Mouse (Mus musculus): Measurements from ENCODE around the gene Atxn10.
"Not testable (repeated sequence)": the region's sequence is repeated elsewhere in the genome, so short reads cannot be mapped to it uniquely, and the experiment has no call there.

Atxn10 gene

DNA sequence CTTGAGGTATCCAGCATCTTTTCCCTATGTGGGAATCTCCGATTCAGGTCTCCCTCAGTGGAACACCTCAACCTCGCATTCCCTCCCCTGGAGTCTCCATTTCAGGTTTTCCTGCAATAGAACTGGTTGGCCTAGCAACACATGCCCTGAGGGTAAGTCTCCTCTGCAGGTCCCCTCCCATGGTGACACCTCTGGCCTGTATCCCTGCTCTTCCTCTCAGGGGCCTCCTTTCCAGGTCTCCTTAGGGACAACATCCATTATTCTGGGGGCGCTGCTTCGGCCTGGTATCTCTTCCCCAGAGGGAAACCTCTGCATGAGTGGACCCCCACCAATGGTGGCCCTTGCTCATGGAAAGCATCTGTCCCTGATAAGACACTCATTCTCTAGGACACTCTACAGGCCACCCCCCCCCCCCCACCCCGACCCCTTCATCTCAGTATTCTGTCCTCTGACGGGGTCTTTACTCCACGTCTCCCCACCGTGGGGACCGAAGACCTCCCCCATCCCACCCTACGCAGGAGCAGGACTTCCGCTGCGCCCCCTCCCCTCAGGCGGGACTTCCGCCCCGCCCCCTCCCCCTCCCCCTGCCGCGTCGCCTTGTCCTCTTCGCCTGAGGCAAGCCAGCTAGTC, at the start of gene Atxn10:
TSS of gene Atxn10 (plus strand) at position 575 of the 630 bp plus-strand sequence.
- DNase-seq = peak; percentile 19

DNA sequence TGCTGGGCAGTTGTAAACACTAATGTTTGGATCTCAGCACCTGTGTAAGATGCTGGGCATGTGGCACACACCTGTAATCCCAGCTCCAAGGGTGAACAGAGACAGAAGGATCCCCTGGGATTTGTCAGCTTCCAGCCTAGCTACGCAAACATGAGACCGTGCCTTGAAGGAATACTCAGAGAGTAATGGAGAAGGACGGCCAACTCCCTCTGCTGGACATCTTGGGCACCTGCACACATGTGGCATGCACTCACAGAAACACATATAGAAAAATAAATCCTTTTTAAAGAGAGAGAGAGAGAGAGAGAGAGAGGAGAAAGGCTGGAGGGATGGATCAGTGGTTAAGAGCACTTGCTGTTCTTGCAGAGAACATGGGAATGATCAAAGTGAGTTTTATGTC, 41.4 kb upstream of the Atxn10 start:
- no peak for DNase-seq

DNA sequence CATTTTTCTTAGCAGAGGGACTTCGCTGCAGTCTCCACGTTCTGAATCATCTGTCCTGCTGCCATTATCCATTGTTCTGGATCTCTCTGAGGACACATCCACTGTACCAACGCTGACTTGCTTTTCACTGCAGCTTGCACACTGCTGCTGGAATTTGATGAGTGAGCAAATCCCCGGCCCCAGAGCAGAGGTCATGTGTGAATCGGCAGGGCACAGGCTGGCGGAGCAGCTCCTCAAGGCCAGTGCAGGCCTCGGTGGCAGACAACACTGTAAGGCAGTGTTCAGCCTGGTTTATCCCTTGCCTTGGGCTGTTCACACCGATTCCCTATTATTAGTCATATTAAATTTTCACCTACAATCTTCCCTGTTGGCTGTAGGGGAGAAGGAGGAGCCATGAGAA, 40.5 kb upstream of the Atxn10 start:
- DNase-seq = peak; percentile 68

DNA sequence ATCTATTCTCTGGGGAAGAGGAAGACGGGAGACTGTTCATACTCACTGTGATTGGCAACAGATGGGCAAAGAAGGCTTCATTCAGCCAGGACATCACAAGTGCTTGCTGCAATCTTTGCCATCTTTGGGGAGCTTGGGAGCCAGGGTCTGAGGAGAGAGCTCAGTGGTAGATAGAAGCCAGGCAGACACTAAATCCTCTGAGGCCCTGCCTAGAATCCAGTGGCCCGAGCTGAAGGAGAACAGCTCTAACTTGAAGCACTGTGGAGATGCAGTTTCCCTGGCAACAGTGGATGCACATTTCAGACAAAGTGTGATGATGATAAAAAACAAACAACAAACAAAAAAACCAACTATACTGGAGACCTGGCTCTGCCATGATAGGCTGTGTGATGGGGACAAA, 40.1 kb upstream of the Atxn10 start:
- no peak for DNase-seq

DNA sequence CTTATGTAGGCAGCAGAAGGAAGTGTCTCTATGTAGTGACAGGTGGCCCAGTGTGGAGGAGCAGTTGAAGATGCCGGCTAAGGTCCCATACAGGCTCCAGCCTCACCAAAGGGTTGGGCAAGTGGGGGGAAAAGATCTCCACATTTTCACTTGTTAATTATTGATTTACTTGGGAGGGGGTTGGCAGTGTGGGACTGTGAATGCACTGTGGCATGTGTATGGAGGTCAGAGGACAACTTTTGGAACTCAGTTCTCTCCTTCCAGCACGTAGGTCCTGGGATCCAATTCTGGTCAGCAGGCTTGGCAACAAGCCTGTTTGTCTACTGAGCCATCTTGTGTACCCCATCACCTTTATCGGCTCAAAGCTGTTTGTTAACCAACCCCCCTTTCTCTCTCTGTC, 39.5 kb upstream of the Atxn10 start:
- DNase-seq = peak; percentile 49

DNA sequence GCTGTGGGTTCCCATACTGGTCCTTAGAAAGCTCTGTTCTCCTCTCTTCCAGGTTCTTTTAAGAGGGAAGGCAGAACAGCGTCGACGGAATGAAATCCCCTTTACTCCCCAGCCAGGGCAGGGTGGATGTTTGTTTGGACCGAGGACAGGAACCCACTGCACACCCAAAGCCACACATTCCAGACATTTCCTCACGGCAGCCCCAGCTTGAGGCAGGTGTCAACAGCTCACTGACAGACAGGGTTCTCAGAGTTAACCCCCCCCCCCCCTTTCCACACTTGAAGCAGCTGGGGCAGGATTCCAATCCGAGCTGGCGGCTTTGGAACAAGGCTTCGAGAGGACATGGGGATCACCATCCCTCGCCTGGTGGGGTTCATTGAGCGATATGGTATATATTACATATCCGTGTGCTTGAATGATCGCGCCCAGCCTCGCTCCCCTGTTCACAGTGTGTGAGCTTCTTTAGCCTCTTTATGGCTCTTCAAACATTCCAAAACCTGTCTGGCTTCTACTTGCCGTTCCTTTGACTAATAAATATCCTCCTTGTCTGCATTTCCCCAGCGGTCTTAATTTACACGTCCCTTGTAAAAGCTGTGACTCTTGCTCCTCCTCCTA, 37.8 kb upstream of the Atxn10 start:
- DNase-seq = no peak

DNA sequence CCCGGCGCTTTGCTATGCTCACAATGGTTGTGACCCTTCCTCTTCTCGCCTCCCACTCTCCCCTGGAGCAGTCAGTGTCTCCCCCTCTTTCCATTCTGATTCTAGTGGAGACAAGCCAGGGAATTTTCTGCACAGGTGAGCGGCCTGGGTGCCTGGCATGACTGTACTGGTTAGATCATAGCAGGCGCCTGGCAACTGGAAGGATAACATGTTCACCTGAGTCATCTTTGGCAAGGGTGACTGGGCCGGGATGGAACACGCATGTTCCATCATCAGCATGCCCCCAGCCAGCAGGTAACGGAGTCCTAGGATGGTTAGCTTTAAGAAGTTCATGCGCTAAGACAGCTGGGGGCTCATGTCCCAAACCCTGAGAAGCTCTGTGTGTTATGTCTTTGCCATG, 37.1 kb upstream of the Atxn10 start:
- no peak for DNase-seq

DNA sequence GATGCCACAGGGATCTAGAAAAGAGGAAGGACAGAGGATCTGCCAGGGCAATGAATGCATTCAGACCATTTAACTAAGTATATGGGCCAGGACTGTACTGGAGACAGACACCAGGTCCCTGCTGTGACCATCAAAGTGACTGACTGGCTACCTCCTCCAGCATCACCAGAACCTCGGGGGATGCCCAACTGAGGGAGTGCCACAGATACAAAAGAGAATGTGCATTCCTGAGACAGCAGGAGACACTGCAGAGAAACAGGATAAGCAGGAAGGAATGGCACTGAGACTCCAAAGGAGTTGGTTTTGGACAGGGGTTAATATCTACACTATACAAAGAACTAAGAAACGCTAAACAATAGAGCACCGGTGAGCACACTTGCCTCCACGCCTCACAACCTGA, 32.8 kb upstream of the Atxn10 start:
- no peak for DNase-seq

DNA sequence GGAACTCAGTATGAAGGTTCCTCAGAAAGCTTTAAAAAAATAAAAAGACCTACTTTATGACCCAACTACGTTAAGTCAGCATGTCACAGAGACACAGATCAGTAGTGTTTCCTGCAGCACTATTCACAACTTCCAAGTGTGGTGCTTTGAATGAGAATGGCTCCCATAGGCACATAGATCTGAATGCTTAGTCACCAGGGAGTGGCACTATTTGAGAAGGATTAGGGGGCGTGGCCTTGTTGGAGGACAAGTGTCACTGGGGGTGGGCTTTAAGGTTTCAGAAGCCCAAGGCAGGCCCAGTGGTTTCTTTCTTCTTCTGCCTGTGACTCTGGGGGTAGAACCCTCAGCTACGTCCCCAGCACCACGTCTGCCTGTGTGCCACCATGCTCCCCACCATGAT, 32.1 kb upstream of the Atxn10 start:
- DNase-seq = no peak

DNA sequence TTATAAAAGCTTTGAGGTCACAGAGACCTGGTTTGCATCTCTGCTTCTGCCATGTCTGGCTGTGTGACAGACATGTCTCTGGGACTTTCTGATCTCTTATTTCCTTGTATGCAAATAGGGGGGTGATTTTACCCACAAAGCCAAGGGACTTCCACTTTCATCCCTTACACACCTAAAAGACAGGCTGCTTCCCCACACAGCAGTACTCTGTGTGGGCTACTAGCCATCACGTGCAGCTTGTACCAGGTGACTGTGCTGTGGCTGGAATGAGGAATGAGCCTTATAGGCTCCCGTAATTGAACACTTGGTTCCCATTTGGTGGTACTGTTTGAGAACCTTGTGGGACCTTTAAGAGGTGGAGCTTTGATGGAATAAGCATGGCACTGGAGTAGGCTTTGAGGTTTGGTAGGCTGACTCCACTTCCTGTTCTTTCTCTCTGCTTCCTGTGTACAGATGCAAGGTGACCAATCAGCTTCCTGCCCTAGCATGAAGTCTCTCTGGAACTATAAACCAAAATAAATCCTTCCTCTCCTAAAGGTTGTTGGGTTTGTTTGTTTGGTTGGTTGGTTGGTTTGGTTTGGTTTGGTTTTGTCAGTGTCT, 28.9 kb upstream of the Atxn10 start:
- no peak for DNase-seq

DNA sequence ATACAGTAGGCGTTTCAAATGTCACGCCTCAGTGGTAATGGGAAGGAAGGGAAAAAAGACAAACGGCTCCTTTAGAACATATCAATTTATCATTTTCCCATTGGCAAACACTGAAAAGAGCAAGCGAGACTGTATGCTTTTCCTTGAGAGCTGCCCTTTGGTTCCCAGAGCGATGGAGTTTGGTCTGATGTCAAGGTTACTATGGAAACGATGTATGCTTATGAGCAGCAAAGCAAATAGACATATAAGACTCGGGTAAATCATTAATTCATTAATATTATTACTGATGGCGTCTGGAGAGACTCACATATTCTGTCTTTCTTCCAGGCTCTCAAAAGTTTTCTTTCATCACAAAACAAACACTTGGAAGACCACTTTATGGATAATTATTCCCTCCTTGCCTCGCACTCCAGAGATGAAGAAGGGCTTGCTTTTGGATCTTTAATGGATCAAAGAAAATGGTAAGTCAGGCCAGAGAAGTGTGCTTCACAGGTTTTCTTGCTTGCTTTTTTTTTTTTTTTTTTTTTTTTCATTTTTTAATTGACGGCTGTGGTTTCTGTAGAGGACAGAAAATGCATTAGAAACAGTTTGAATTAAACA, 24.9 kb upstream of the Atxn10 start:
- no peak for DNase-seq

DNA sequence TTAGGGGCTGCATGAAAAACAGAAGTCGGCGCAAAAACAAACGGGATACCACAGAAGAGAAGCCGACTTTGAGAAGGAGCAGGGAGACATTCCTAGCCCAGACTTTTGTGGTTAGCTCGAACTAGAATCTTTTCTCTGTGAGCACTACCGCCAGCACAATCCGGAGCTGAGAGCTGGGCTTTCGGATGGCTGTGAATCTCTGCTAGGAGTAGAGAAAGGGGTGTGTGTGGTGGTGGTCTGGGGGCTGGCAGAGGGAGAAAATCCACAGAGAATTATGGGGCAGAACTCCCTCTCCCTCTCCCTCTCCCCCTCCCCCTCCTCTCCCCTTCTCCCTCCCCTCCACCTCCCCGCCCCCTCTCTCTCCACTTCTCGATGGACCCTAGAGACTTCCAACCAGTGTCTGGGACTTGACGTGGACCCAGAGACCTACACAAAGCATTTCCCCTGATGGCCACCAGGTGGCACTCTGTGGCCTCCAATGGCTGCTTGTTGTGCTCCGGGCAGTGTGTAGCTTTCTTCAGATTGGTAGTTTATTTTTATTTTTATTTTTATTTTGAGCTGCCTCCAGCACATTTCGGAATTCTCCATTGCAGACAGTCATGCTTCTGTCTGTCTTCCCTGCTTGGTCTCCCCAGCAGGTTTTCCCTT, 20.5 kb upstream of the Atxn10 start:
- DNase-seq = peak; percentile 59

DNA sequence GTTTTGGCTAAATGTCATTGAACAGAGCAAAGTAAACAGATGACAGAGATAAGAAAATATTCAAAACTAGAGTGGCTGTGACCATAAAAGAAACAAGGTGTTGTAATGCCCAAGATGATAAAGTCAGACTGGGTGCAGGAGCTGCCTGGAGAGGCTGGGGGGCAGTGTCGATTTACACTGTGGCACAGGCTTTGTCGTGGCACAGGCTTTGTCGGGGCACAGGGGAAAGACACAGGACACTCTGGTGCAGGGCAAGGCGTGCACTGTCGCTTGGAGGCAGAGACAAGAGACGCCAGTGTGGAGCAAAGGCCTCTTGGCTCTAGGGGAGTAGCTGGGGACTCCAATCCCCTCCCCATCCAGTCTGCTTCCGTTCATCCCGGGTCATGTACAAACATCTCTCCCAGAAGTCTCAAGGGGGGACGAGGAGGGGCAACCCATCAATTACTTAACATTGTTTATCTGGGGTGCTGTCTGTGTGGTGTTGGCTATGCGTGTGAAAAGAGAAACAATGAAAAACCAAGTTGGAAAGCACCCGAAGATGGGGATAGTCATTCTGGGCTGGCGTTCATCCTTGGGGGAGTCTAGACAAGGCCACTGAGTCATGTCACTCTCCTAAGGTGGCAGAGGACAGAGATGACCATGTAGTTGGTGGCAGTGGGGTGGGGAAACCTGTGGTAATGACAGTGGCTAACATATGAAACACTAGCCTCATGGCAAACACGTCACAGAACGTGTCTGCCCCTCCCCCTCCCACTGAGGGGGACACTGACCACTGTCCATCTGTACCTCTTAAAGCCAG, 19.5 kb upstream of the Atxn10 start:
- DNase-seq = no peak

DNA sequence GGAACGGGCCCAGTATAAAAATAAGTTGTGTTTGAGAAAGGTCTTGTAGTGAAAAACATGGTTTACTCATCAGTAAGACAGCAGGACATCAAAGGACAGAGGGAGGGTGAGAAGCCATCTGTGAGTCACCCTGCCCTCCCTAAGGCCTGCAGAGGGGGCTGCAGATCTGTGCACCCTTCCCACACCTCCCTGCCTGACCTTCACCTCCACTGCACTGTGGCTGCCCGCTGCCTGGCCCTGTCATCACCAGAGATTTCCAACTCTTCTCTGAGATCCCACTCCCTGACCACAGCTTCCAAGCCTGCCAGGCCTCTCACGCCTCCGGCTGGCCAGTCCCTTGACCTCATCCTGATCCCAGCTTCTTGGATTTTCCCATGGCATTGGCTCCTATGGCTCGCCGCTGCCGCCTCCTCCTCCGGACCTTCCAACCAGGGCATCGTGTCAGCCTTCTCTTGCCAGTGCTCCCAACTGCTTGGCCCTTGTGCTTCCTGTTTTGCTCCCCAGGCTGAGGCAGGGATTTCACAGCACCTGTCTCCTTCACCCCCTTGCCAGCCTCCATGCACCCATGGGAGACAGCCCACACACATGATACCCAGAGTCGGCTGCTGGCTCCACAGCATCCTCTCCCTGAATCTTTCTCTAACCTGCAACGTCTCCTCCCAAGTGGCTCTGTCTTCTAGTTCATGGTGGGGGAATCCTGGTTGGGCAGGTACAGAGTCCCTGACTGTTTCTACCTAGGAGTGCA, 15.9 kb upstream of the Atxn10 start:
- no peak for DNase-seq

DNA sequence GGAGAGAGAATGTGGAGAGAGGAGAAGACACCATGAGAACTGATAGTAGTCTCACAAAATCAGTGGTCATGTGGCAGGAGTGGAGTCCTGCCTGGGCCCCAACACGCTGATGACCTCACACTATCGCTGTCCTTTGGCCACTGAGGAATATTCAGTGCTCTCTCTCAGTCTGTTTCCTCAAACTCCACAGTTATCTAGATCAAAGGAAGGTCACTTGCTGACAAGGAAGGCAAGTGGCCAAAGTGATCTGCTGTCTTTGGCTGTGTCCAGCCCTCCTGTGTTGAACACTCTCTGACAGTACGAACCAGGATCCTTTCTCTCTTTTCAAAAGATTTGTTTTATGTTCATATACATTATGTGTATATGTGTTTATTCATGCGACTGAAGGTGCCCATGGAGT, 12.8 kb upstream of the Atxn10 start:
- no peak for DNase-seq

DNA sequence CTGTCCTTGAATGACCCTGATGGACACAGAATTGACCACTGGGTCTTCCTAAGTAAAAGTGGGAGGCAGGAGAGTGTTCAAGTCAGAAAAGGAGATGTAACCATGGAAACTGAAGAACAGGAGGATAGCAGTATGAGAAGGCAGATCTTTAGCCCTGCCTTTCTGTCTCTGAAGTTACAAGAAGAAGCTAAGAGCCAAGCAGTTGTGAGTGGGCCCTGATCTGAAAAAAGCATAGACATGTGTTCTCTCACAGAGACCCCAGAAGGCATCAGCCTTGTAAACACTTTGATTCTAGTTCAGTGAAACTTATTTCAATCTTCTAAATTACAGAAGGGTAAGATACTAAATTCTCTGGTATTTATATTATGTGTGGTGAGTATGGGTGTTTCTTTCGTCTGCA, 11.6 kb upstream of the Atxn10 start:
- no peak for DNase-seq

DNA sequence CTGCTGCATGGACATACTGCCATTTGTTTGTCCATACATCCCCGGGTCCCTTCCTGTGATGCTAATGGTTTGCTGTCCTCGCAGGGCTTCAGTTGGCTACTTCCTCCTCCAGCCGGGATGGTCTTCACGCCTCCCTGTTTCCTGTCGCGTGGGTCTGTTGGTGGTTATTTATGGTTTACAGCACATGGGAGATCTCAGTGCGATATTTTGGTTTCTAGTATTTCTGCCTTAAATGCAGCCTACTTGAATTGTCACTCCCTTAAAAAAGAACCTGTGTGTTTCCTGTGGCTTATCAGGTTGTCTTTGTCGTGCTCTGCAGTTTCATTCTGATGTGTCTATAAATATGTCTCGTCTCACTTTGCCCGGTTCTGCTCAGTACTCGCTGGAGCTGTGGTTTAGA, 8.2 kb upstream of the Atxn10 start:
- no peak for DNase-seq

DNA sequence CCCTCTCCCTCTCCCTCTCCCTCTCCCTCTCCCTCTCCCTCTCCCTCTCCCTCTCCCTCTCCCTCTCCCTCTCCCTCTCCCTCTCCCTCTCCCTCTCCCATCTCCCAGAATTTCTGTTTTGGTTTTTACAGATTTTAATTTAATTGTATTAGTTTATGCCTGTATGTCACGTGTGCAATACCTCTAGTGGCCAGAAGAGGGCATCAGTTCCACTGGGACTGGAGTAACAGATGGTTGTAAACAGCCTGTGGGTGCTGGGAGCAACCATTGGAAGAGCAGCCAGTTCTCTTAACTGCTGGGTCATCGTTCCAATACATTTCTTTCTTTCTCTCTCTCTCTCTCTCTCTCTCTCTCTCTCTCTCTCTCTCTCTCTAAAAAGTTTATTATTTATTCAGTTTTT, 7.6 kb upstream of the Atxn10 start:
- DNase-seq = not testable (repeated sequence)

DNA sequence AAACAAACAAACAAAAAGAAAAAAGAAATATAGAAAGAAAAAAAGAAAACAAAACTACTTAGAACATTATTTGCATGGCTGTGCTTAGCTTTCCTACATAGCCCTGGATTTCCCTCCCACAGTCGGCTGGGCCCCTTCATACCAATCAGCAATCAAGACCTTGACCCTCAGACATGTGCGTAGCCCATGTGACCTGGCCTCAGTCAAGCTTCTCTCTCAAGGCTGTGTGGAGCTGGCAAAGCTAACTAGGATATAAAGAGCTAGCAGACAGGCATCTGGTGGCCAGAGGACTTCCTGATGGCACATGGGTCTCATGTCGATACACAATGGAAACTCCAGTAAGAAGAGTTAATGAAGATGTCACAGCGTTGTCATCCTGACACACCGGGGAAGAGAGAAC, 6.9 kb upstream of the Atxn10 start:
- no peak for DNase-seq

DNA sequence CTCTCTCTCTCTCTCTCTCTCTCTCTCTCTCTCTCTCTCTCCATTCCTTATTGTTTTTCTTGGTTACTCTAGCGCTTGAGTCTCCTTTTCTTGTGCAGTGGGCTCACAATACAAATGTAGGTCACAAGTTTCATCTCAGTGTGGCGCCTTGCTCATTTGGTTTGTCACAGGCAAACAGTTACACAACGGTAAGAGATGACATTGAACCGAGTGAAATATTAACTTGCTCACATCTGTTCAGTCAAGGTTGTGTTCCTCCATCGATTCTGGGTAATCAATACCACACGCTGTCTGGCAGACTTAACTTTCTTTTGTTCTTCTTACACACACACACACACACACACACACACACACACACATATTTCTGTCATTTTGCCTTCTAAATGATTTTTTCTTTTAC, 6.0 kb upstream of the Atxn10 start:
- no peak for DNase-seq

DNA sequence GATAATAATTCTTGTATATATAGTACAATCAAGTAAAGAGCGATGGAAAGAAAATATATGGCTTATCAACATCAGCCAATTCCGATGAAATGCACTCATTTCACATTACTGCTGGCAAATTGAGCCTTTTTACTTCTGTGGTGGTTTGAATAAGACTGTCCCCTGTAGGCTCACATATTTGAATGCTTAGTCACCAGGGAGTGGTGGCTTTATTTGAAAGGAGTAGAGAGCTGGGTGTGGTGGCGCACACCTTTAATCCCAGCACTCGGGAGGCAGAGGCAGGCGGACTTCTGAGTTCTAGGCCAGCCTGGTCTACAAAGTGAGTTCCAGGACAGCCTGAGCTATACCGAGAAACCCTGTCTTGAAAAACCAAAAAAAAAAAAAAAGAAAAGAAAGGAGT, 2.5 kb upstream of the Atxn10 start:
- not testable (repeated sequence) for DNase-seq

DNA sequence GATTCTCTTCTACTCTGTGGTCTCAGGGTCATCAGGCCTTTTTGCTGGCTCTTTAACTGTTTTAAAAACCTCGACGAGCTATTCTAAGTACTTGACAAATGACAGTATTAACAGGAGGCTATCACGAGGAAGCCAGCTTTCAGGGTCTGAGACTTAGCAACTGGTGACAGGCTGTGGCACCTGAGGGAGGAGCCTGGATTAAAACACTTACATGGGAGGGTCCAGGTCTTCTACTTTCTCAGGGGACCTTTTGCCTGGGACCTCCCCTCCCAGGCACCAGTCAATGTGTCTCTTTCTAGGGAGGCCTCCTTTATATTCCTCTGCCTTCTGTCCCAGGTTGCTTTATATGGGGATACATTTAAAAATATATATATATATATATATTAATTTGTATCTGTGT, 1.8 kb upstream of the Atxn10 start:
- no peak for DNase-seq

All from kidney, adult 11 months (tissue).